Mouse (Mus musculus) testis, adult 2 months (tissue): Measurements from ENCODE around the gene Phldb3. TPM values are rescaled to one million over a fixed set of nuclear protein-coding genes. Genes with fewer than 3 reads are reported as not detected.
A peak's percentile ranks its signal among the peaks of the same experiment; 100 is the strongest.

Experiments used
- H3K27ac ChIP-seq: fragments of 200-500 bp; 2 replicates; pipeline ENCODE4 v1.5.1; 2012; ENCODE audit warnings: low read depth, low read length; ENCODE audit not compliant: control insufficient read depth, insufficient read depth
- H3K27me3 ChIP-seq: fragments of 200-500 bp; 2 replicates; pipeline ENCODE4 v1.6.1; 2012; ENCODE audit warnings: mild to moderate bottlenecking, low read length, moderate library complexity; ENCODE audit not compliant: control insufficient read depth, insufficient read depth
- H3K36me3 ChIP-seq: fragments of 200-500 bp; 2 replicates; pipeline ENCODE4 v1.6.1; 2012; ENCODE audit warnings: mild to moderate bottlenecking, low read length; ENCODE audit not compliant: control insufficient read depth, insufficient read depth
- H3K4me1 ChIP-seq: fragments of 200-500 bp; 2 replicates; pipeline ENCODE4 v1.6.1; 2012; ENCODE audit warnings: low read length; ENCODE audit not compliant: control insufficient read depth, insufficient read depth
- H3K4me3 ChIP-seq: fragments of 200-500 bp; 2 replicates; pipeline ENCODE4 v1.5.1; 2012; ENCODE audit warnings: low read depth, mild to moderate bottlenecking, low read length, moderate library complexity, mixed read lengths; ENCODE audit not compliant: control insufficient read depth
- CTCF ChIP-seq: fragments of 200-500 bp; IDR thresholded peaks from 2 replicates; pipeline ENCODE4 v1.5.1; 2012; ENCODE audit warnings: low read depth, mild to moderate bottlenecking, inconsistent platforms, low read length, moderate library complexity; ENCODE audit not compliant: control insufficient read depth, insufficient read depth, insufficient replicate concordance
- POLR2A ChIP-seq: fragments of 200-500 bp; IDR thresholded peaks from 2 replicates; pipeline ENCODE4 v1.6.1; 2012; ENCODE audit warnings: low read depth, mild to moderate bottlenecking, inconsistent platforms, low read length, moderate library complexity; ENCODE audit not compliant: control insufficient read depth
- polyA plus RNA-seq: library from polyadenylated mRNA; depleted of rRNA; stranded (reverse); fragments of >200 nt; gene quantifications from 2 replicates; pipeline ENCODE4 v1.2.3, GENCODE M21; 2012; rRNA removed

The Phldb3 gene
- polyA plus RNA-seq: 0.52 and 0.85 TPM in 2 replicates

GRCm38 (mm10) chr7:24610144-24610878 is at the start of gene Phldb3:
Gene Phldb3, plus strand, starts transcription at chr7:24610763.
- Histone ChIP-seq H3K4me3 (peak within 1 kb of the TSS; percentile 81), H3K27ac (no peak within 1 kb of the TSS), H3K36me3 (no peaks in the 10 kb centered on the region), H3K4me1 (peaks cover 22% of the 10 kb centered on the region), H3K27me3 (no peaks in the 10 kb centered on the region)
- TF ChIP-seq CTCF (no peak), POLR2A (no peak)

GRCm38 (mm10) chr7:24561450-24561849 is 49.1 kb upstream of the Phldb3 start:
- peaks cover 3% of the 10 kb centered on the region for H3K36me3 ChIP-seq

GRCm38 (mm10) chr7:24563191-24563836 is 47.2 kb upstream of the Phldb3 start:
- no peak overlapping the region for H3K27ac ChIP-seq
- peaks cover 4% of the 10 kb centered on the region for H3K4me1 ChIP-seq
- TF ChIP-seq CTCF: no peak
- TF ChIP-seq POLR2A: no peak
- no peak overlapping the region for H3K4me3 ChIP-seq
- peaks cover 3% of the 10 kb centered on the region for H3K36me3 ChIP-seq
- H3K27me3 ChIP-seq: no peaks in the 10 kb centered on the region

More at GRCm38 (mm10) chr7:24561450-24561849, 49.1 kb upstream of the Phldb3 start:
- Histone ChIP-seq H3K27me3 (no peaks in the 10 kb centered on the region), H3K27ac (no peak overlapping the region), H3K4me3 (no peak overlapping the region), H3K4me1 (peaks cover 4% of the 10 kb centered on the region)
- TF ChIP-seq POLR2A (no peak), CTCF (no peak)

GRCm38 (mm10) chr7:24563837-24564206 is 46.7 kb upstream of the Phldb3 start:
- peaks cover 3% of the 10 kb centered on the region for H3K36me3 ChIP-seq

GRCm38 (mm10) chr7:24564607-24565265 is 45.8 kb upstream of the Phldb3 start:
- no peak overlapping the region for H3K27ac ChIP-seq
- TF ChIP-seq POLR2A (no peak), CTCF (peak; percentile 85; the same call in 1 of the 2 replicates)
- peaks cover 4% of the 10 kb centered on the region for H3K4me1 ChIP-seq
- no peaks in the 10 kb centered on the region for H3K27me3 ChIP-seq
- H3K36me3 ChIP-seq: peaks cover 3% of the 10 kb centered on the region
- no peak overlapping the region for H3K4me3 ChIP-seq

More at GRCm38 (mm10) chr7:24563837-24564206, 46.7 kb upstream of the Phldb3 start:
- Histone ChIP-seq H3K27me3 (no peaks in the 10 kb centered on the region), H3K27ac (no peak overlapping the region), H3K4me1 (peaks cover 4% of the 10 kb centered on the region), H3K4me3 (no peak overlapping the region)
- no peak for TF ChIP-seq POLR2A
- TF ChIP-seq CTCF: no peak

GRCm38 (mm10) chr7:24565627-24566026 is 44.9 kb upstream of the Phldb3 start:
- no peak overlapping the region for H3K27ac ChIP-seq
- H3K4me1 ChIP-seq: peaks cover 4% of the 10 kb centered on the region
- H3K36me3 ChIP-seq: peaks cover 2% of the 10 kb centered on the region
- no peaks in the 10 kb centered on the region for H3K27me3 ChIP-seq
- no peak overlapping the region for H3K4me3 ChIP-seq
- no peak for TF ChIP-seq POLR2A
- no peak for TF ChIP-seq CTCF

- H3K36me3 ChIP-seq: peaks cover 1% of the 10 kb centered on the region
- no peaks in the 10 kb centered on the region for H3K27me3 ChIP-seq
- H3K4me3 ChIP-seq: no peak overlapping the region
- no peak overlapping the region for H3K27ac ChIP-seq
- H3K4me1 ChIP-seq: peaks cover 4% of the 10 kb centered on the region
- no peak for TF ChIP-seq CTCF
- TF ChIP-seq POLR2A: no peak
These were observed 44.4 kb upstream of the Phldb3 start for GRCm38 (mm10) chr7:24566206-24566605.
